Mouse (Mus musculus) gastrocnemius, adult 8-10 months (tissue): ENCODE data around the gene Pcbp3. TPM values are rescaled to one million over a fixed set of nuclear protein-coding genes. Genes with fewer than 3 reads are reported as not detected.
A peak's percentile ranks its signal among the peaks of the same experiment; 100 is the strongest.

Experiments
- DNase-seq, 2 experiments: peaks; one replicate each; pipeline ENCODE4 v3.0.0; 2022; ENCODE audit warnings: low spot score in 2 of 2
- total RNA-seq, 4 experiments: library from RNA; stranded (reverse); gene quantifications; 2 replicates each; pipeline ENCODE4 v1.2.4; 2022

The Pcbp3 gene
- total RNA-seq, 4 experiments from 2014 or later = 1.3 to 3.6 (median 1.7) TPM

GRCm38 (mm10) chr10:76732391-76732790 lies 229.3 kb downstream of the Pcbp3 start:
- no peak for DNase-seq

- DNase-seq = peak in 1 of 2 experiments; percentile 49
Observed at GRCm38 (mm10) chr10:76731621-76732239, 230.0 kb downstream of the Pcbp3 start.

GRCm38 (mm10) chr10:76729631-76730620 lies 231.8 kb downstream of the Pcbp3 start:
- peak; percentile 57 to 64 for DNase-seq

GRCm38 (mm10) chr10:76728369-76728768 lies 233.3 kb downstream of the Pcbp3 start:
- DNase-seq = peak; percentile 72 to 77

- DNase-seq = no peak
Observed at GRCm38 (mm10) chr10:76727301-76727700, 234.4 kb downstream of the Pcbp3 start.

GRCm38 (mm10) chr10:76726866-76727265 lies 234.8 kb downstream of the Pcbp3 start:
- no peak for DNase-seq

- no peak for DNase-seq
Observed at GRCm38 (mm10) chr10:76725682-76726285, 235.9 kb downstream of the Pcbp3 start, which contains the start of gene Col6a1. Gene Col6a1, minus strand, starts transcription at chr10:76726168.

GRCm38 (mm10) chr10:76725097-76725496 lies 236.6 kb downstream of the Pcbp3 start:
- no peak for DNase-seq

GRCm38 (mm10) chr10:76724231-76724736 lies 237.4 kb downstream of the Pcbp3 start:
- DNase-seq = no peak

GRCm38 (mm10) chr10:76722751-76723450 lies 238.8 kb downstream of the Pcbp3 start:
- no peak for DNase-seq

- no peak for DNase-seq
Observed at GRCm38 (mm10) chr10:76721746-76722145, 239.9 kb downstream of the Pcbp3 start.

GRCm38 (mm10) chr10:76721216-76721615 lies 240.5 kb downstream of the Pcbp3 start:
- DNase-seq = no peak

GRCm38 (mm10) chr10:76717631-76718030 lies 244.1 kb downstream of the Pcbp3 start:
- no peak for DNase-seq

- DNase-seq = no peak
Observed at GRCm38 (mm10) chr10:76717026-76717425, 244.7 kb downstream of the Pcbp3 start.

GRCm38 (mm10) chr10:76714303-76714702 lies 247.4 kb downstream of the Pcbp3 start:
- DNase-seq = no peak

GRCm38 (mm10) chr10:76712500-76712899 lies 249.2 kb downstream of the Pcbp3 start:
- DNase-seq = no peak

Other genes starting within 250 kb of the Pcbp3 start
- 10 to 100 TPM; 11.6 to 27.0 (median 15.2) TPM for gene Col6a1, start 235.7 kb downstream of the Pcbp3 start, total RNA-seq
- gene Slc19a1, start 70.4 kb upstream of the Pcbp3 start, total RNA-seq = 1 to 10 TPM; 4.6 to 5.5 (median 4.9) TPM
- 1 to 10 TPM; 2.2 to 5.9 (median 3.7) TPM for gene Col18a1, start 204.7 kb upstream of the Pcbp3 start, total RNA-seq